Mouse (Mus musculus) brain, embryonic 14.5 days (tissue): ENCODE measurements around the gene Hoxc6.

Experiments used
- CTCF ChIP-seq: fragments of 200-500 bp; IDR thresholded peaks from 2 replicates; pipeline ENCODE4 v1.5.1; 2012; ENCODE audit warnings: inconsistent platforms, mild to moderate bottlenecking, moderate library complexity, borderline replicate concordance; ENCODE audit not compliant: insufficient read depth, insufficient read length; ENCODE audit errors: extremely low read depth
- POLR2A ChIP-seq: fragments of 200-500 bp; IDR thresholded peaks from 2 replicates; pipeline ENCODE4 v1.6.1; 2012; ENCODE audit warnings: mild to moderate bottlenecking, inconsistent platforms, borderline replicate concordance; ENCODE audit not compliant: poor library complexity, insufficient read depth, insufficient read length, severe bottlenecking; ENCODE audit errors: extremely low read depth

GRCm38 (mm10) chr15:102991782-102992181, 6.3 kb upstream of the Hoxc6 start:
- no peak for TF ChIP-seq CTCF
- TF ChIP-seq POLR2A, result no peak
